Mouse (Mus musculus) midbrain, postnatal 0 days (tissue): Measurements from ENCODE around the gene Med12l. TPM values are rescaled to one million over a fixed set of nuclear protein-coding genes. Genes with fewer than 3 reads are reported as not detected.
A peak's percentile ranks its signal among the peaks of the same experiment; 100 is the strongest.

Experiments
- ATAC-seq: fragments of 200-750 bp; cut with Nextera tagmentation; 2 replicates; pipeline ENCODE4 v1.8.0; 2017; ENCODE audit warnings: moderate number of reproducible peaks, mild to moderate bottlenecking, moderate TSS enrichment, moderate library complexity; ENCODE audit not compliant: low FRiP score
- DNase-seq: peaks from one replicate; pipeline ENCODE4 v3.0.0-alpha.2; 2015; ENCODE audit warnings: low spot score
- H3K27ac ChIP-seq: fragments of 300-500 bp; sonication (generic); 2 replicates; pipeline ENCODE4 v1.5.1; 2014; ENCODE audit warnings: low read depth, mild to moderate bottlenecking, low read length, mixed read lengths
- H3K27me3 ChIP-seq: fragments of 300-500 bp; sonication (generic); 2 replicates; pipeline ENCODE4 v1.6.1; 2014; ENCODE audit warnings: low read length, control low read depth, mixed read lengths; ENCODE audit not compliant: insufficient read depth
- H3K36me3 ChIP-seq: fragments of 300-500 bp; sonication (generic); 2 replicates; pipeline ENCODE4 v1.6.1; 2014; ENCODE audit warnings: low read length, control low read depth, mixed read lengths; ENCODE audit not compliant: insufficient read depth
- H3K4me1 ChIP-seq: fragments of 300-500 bp; sonication (generic); 2 replicates; pipeline ENCODE4 v1.6.1; 2014; ENCODE audit warnings: mild to moderate bottlenecking, control low read depth, antibody characterized with exemption, low read length, mixed read lengths; ENCODE audit not compliant: insufficient read depth
- H3K4me2 ChIP-seq: fragments of 300-500 bp; sonication (generic); 2 replicates; pipeline ENCODE4 v1.6.1; 2014; ENCODE audit warnings: low read depth, mild to moderate bottlenecking, low read length, mixed read lengths; ENCODE audit not compliant: poor library complexity, severe bottlenecking
- H3K4me3 ChIP-seq: fragments of 300-500 bp; sonication (generic); 2 replicates; pipeline ENCODE4 v1.5.1; 2014; ENCODE audit warnings: low read depth, mild to moderate bottlenecking, low read length, moderate library complexity
- H3K9ac ChIP-seq: fragments of 300-500 bp; sonication (generic); replicated peaks from 2 replicates; pipeline ENCODE4 v1.6.1; 2014; ENCODE audit warnings: mild to moderate bottlenecking, low read length, moderate library complexity, mixed read lengths; ENCODE audit not compliant: poor library complexity, severe bottlenecking
- H3K9me3 ChIP-seq: fragments of 300-500 bp; sonication (generic); 2 replicates; pipeline ENCODE4 v1.6.1; 2016; ENCODE audit warnings: low read length, control low read depth
- CTCF ChIP-seq: IDR thresholded peaks from 2 replicates; pipeline ENCODE4 v1.5.1; 2016; ENCODE audit warnings: antibody characterized with exemption, mild to moderate bottlenecking
- WGBS: fragments of 180-500 bp; shearing (Covaris S2); extraction: QIAGEN DNeasy Blood & Tissue Kit; methylation state at CpG from one replicate; pipeline ENCODE4 v1.1.7; 2014; 5-methylcytosine and 5-hydroxymethylcytosine counted together
- polyA plus RNA-seq: library from polyadenylated mRNA; unstranded; fragments of >200 nt; fragmentation: Nextera tagmentation; extraction: Ambion mirVana; gene quantifications from 2 replicates; pipeline ENCODE4 v1.2.1, GENCODE M21; 2015
- total RNA-seq: library from RNA; depleted of rRNA; stranded (reverse); fragments of >200 nt; gene quantifications from 2 replicates; pipeline ENCODE4 v1.2.3, GENCODE M21; 2014

The Med12l gene
- total and polyA plus RNA-seq, 2 experiments from 2014 or later, result 3.7 to 23.0 TPM

DNA sequence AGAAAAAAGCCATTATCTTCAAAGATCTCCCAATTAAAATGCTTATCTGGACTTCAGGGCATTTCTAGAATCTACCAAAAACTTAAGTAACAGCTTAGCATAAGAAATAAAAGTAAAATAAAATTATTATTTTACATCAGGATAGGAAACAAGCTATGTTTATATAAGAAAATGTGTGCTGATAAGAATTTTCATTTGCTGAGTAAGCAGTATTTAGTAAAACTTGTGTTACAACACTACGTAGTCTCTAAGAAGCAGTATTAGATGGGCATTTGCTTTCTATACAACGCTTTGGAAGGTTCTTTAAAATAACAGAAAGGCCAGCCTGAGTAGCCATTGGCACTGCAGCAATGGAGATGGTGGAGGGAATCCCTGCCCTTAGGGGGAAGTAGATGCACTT, 257.8 kb downstream of the Med12l start:
- Histone ChIP-seq H3K36me3 (peaks cover 14% of the 10 kb centered on the region), H3K9ac (no peak overlapping the region), H3K27ac (no peak overlapping the region), H3K4me2 (no peak overlapping the region), H3K4me3 (no peak overlapping the region), H3K9me3 (no peaks in the 10 kb centered on the region), H3K27me3 (no peaks in the 10 kb centered on the region), H3K4me1 (no peaks in the 10 kb centered on the region)
- ATAC-seq, result no peak
- 91% methylated on average over 2 of the region's 2 CpGs for WGBS
- TF ChIP-seq CTCF, result no peak
- DNase-seq, result no peak

DNA sequence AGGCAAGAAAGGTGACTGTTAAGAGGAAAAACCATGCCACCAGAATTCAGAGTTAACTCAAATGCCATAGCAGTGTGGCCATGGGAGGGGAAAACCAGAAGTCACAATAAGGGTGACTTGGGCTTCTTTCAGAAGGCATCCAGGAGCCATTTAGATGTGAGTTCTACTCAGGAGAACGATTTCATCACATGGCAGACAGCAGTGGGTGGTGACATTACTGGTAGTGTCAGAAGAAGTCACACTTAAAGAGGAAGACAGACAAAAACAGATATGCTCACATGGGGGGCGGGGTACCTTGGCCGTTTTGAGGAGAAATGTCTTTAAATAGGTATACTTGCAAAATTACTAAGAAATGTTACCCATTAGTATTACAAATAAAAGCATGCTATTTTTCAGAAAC, 258.4 kb downstream of the Med12l start:
- Histone ChIP-seq H3K27me3 (no peaks in the 10 kb centered on the region), H3K27ac (no peak overlapping the region), H3K9me3 (no peaks in the 10 kb centered on the region), H3K4me1 (no peaks in the 10 kb centered on the region), H3K4me2 (no peak overlapping the region), H3K4me3 (no peak overlapping the region), H3K9ac (no peak overlapping the region), H3K36me3 (peaks cover 14% of the 10 kb centered on the region)
- TF ChIP-seq CTCF, result no peak
- 89% methylated on average over 3 of the region's 3 CpGs for whole genome bisulfite sequencing
- ATAC-seq (no peak), DNase-seq (no peak)

DNA sequence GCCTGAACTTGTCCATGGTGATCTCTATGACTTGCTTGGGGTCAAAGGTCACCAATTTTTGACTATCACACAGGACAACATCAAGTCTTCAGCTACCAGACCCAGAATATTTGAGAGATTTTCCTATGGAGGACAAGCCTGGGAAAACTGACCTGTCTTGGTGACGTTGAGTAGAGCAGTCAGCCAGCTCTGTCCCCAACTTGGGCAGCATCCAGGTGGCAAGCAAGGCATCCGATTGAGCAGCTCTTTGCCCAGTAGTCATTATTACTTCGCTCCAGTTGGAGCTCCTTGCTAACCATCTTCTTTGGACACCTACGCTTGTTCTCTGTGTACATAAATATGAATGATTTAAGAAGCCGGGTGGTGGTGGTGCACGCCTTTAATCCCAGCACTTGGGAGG, 265.2 kb downstream of the Med12l start:
- Histone ChIP-seq H3K9me3 (no peaks in the 10 kb centered on the region), H3K4me3 (no peak overlapping the region), H3K9ac (no peak overlapping the region), H3K36me3 (0 out of 2 replicates have a peak, but pooled peaks cover 2% of the 10 kb centered on the region), H3K27ac (no peak overlapping the region), H3K4me1 (no peaks in the 10 kb centered on the region), H3K4me2 (no peak overlapping the region), H3K27me3 (no peaks in the 10 kb centered on the region)
- DNase-seq, result no peak
- no peak for ATAC-seq
- 94% methylated on average over 6 of the region's 6 CpGs for WGBS
- no peak for TF ChIP-seq CTCF

DNA sequence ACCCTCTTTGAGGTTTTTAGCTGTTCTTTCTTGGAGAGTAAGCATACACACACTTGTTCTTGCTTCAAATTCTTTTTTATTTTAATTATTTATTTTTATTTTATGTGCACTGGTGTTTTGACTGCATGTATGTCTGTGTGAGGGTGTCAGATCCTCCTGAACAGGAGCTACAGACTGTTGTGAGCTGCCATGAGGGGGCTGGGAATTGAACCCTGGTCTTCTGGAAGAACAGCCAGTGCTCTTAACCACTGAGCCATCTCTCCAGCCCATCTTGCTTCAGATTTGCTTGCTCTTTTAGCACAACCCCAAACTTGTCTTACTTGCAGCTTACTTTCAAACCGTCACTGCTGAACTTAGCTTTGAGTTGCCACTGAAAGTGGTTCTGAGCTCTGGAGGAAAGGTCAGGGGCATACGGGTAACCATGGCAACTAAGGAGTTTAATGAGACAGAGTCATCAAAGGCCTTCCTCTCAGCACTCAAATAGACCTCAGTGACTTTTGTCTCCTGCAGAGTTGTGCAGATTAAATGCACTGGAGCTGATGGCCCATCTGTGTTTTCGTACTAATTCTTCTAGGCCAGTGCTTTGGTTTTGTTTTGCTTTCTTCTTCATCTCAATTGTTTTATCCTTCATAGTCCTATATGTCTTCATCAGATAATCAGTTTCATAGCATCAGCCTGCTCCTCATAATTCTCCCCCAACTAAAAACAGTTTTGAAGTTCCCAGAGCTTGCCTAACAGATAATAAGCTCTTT, 272.1 kb downstream of the Med12l start:
- 12% methylated on average over 3 of the region's 3 CpGs for WGBS
- Histone ChIP-seq H3K4me2 (no peak overlapping the region), H3K27me3 (no peaks in the 10 kb centered on the region), H3K4me3 (no peak overlapping the region), H3K9me3 (no peaks in the 10 kb centered on the region), H3K36me3 (peaks cover 5% of the 10 kb centered on the region; the same call in 1 of the 2 replicates), H3K9ac (no peak overlapping the region), H3K4me1 (no peaks in the 10 kb centered on the region), H3K27ac (no peak overlapping the region)
- TF ChIP-seq CTCF, result no peak
- DNase-seq, result peak; percentile 32
- ATAC-seq, result no peak

DNA sequence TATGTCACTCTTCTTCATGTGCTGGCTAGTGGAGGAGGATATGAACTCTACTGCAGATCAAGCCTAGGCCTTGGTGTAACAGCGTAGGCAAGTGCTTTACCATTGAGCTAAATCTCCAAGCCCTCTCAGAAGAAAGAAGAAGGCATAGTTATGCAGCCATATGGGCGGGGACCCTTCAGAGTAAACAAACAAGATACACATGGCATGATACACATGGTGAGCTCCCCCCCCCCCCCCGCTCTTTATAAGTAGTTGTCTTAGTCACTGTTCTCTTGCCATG, 272.6 kb downstream of the Med12l start:
- H3K27me3 ChIP-seq, result no peaks in the 10 kb centered on the region
- TF ChIP-seq CTCF, result no peak
- 88% methylated on average over 3 of the region's 3 CpGs for WGBS
- no peak overlapping the region for H3K27ac ChIP-seq
- no peaks in the 10 kb centered on the region for H3K4me1 ChIP-seq
- DNase-seq, result no peak
- H3K4me2 ChIP-seq, result no peak overlapping the region
- H3K9ac ChIP-seq, result no peak overlapping the region
- no peak for ATAC-seq
- H3K4me3 ChIP-seq, result no peak overlapping the region
- H3K36me3 ChIP-seq, result peaks cover 5% of the 10 kb centered on the region; the same call in 1 of the 2 replicates
- no peaks in the 10 kb centered on the region for H3K9me3 ChIP-seq

DNA sequence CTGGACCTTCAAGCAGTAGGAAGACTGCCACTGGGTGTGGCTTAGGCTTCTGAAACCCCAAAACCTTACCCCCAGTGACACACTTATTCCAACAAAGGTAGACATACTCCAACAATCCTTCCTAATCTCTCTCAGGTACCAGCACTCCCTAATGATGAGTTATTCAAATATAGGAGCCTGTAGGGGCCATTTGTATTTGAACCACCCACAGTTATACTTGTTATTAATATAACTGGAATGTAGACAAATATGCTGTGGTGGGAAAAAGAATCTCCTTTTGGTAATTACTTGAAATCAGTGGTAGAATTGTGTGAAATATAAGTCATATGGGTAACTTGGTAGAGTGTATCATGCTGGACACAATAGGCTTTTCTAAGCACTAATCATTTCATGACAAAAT, 273.0 kb downstream of the Med12l start:
- H3K36me3 ChIP-seq, result peaks cover 5% of the 10 kb centered on the region; the same call in 1 of the 2 replicates
- no peak overlapping the region for H3K4me2 ChIP-seq
- no peak overlapping the region for H3K27ac ChIP-seq
- DNase-seq (no peak), ATAC-seq (no peak)
- no peak overlapping the region for H3K4me3 ChIP-seq
- TF ChIP-seq CTCF, result no peak
- no peaks in the 10 kb centered on the region for H3K9me3 ChIP-seq
- no peaks in the 10 kb centered on the region for H3K27me3 ChIP-seq
- H3K4me1 ChIP-seq, result no peaks in the 10 kb centered on the region
- no peak overlapping the region for H3K9ac ChIP-seq
